Mouse (Mus musculus): ENCODE data around the gene Tada2a. TPM values are rescaled to one million over a fixed set of nuclear protein-coding genes. Genes with fewer than 3 reads are reported as not detected.

The Tada2a gene
- polyA plus RNA-seq, 1 experiment: 33.0 TPM

DNA sequence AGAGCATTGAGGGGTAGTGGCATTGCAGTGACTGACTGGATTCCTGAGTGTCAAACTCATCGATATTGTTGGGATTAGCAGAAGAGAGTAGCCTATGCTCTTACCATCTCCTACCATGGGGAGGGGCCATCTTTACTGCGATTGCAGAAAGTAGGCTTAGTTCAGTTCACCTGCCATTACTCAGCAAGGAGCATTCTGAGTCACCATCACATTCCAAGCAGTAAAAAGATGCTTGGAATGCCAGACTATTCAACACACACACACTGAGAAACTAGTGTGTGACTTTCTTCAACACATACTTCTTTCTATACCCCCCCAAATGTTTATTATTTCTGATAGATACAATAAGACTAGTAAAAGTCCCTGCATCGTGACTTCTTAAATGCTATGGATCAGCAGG lies 49.1 kb downstream of the Tada2a start:
- H3K4me3 ChIP-seq (ENCODE audit: insufficient read depth, low read length): no peak overlapping the region
- peaks cover 13% of the 10 kb centered on the region for H3K4me1 ChIP-seq (ENCODE audit: control insufficient read depth, insufficient read depth, low read length)
- H3K27ac ChIP-seq (ENCODE audit: insufficient read depth, low read length): peak overlapping the region; percentile 28; the same call in 1 of the 2 replicates
- TF ChIP-seq CTCF (IDR thresholded peaks at IDR 0.05; ENCODE audit: borderline replicate concordance, insufficient read depth, low read length): no peak
- TF ChIP-seq POLR2A (IDR thresholded peaks at IDR 0.05; ENCODE audit: low read depth, low read length): no peak

- H3K4me1 ChIP-seq (ENCODE audit: control insufficient read depth, insufficient read depth, low read length): peaks cover 13% of the 10 kb centered on the region
- no peak overlapping the region for H3K4me3 ChIP-seq (ENCODE audit: insufficient read depth, low read length)
- TF ChIP-seq CTCF (IDR thresholded peaks at IDR 0.05; ENCODE audit: borderline replicate concordance, insufficient read depth, low read length) (no peak), POLR2A (IDR thresholded peaks at IDR 0.05; ENCODE audit: low read depth, low read length) (no peak)
- H3K27ac ChIP-seq (ENCODE audit: insufficient read depth, low read length): peak overlapping the region; percentile 28; the same call in 1 of the 2 replicates
These were observed 49.5 kb downstream of the Tada2a start for GRCm38 (mm10) chr11:84079887-84080286.

DNA sequence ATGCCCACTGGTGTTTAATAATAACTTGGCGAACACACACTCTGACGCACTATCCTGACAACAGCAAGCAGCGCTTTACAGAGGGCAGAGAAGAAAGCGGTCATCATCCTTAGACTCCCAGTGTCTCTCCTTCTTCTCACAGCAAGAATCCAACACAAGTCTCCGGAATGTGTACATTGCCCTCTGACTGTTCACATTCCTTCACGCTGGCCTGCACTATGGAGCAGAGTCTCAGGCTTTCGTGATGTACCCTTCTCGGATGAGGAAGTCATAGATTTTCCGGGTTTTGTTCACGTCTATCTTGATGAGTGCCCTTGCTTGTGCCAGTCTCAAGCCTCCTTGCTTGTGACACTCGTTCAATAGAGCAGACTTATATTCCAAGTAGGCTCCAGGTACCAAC lies 50.0 kb downstream of the Tada2a start:
- TF ChIP-seq POLR2A (IDR thresholded peaks at IDR 0.05; ENCODE audit: low read depth, low read length) (no peak), CTCF (IDR thresholded peaks at IDR 0.05; ENCODE audit: borderline replicate concordance, insufficient read depth, low read length) (no peak)
- Histone ChIP-seq H3K4me1 (ENCODE audit: control insufficient read depth, insufficient read depth, low read length) (peaks cover 16% of the 10 kb centered on the region), H3K27ac (ENCODE audit: insufficient read depth, low read length) (no peak overlapping the region), H3K4me3 (ENCODE audit: insufficient read depth, low read length) (no peak overlapping the region)

GRCm38 (mm10) chr11:84078601-84079000 lies 50.8 kb downstream of the Tada2a start:
- TF ChIP-seq POLR2A (IDR thresholded peaks at IDR 0.05; ENCODE audit: low read depth, low read length) (no peak), CTCF (IDR thresholded peaks at IDR 0.05; ENCODE audit: borderline replicate concordance, insufficient read depth, low read length) (no peak)
- Histone ChIP-seq H3K27ac (ENCODE audit: insufficient read depth, low read length) (no peak overlapping the region), H3K4me1 (ENCODE audit: control insufficient read depth, insufficient read depth, low read length) (peaks cover 21% of the 10 kb centered on the region), H3K4me3 (ENCODE audit: insufficient read depth, low read length) (no peak overlapping the region)

- no peak overlapping the region for H3K4me3 ChIP-seq (ENCODE audit: insufficient read depth, low read length)
- TF ChIP-seq CTCF (IDR thresholded peaks at IDR 0.05; ENCODE audit: borderline replicate concordance, insufficient read depth, low read length): no peak
- no peak for TF ChIP-seq POLR2A (IDR thresholded peaks at IDR 0.05; ENCODE audit: low read depth, low read length)
These were observed 52.4 kb downstream of the Tada2a start for GRCm38 (mm10) chr11:84077008-84077407.

GRCm38 (mm10) chr11:84073816-84074764 lies 55.3 kb downstream of the Tada2a start:
- H3K4me3 ChIP-seq (ENCODE audit: insufficient read depth, low read length): no peak overlapping the region
- TF ChIP-seq CTCF (IDR thresholded peaks at IDR 0.05; ENCODE audit: borderline replicate concordance, insufficient read depth, low read length): no peak
- no peak for TF ChIP-seq POLR2A (IDR thresholded peaks at IDR 0.05; ENCODE audit: low read depth, low read length)
- peak overlapping the region; percentile 39; the same call in 1 of the 2 replicates for H3K27ac ChIP-seq (ENCODE audit: insufficient read depth, low read length)
- peaks cover 16% of the 10 kb centered on the region for H3K4me1 ChIP-seq (ENCODE audit: control insufficient read depth, insufficient read depth, low read length)

More at GRCm38 (mm10) chr11:84077008-84077407, 52.4 kb downstream of the Tada2a start:
- Histone ChIP-seq H3K4me1 (ENCODE audit: control insufficient read depth, insufficient read depth, low read length) (peaks cover 27% of the 10 kb centered on the region), H3K27ac (ENCODE audit: insufficient read depth, low read length) (no peak overlapping the region)

GRCm38 (mm10) chr11:84072904-84073651 lies 56.3 kb downstream of the Tada2a start:
- Histone ChIP-seq H3K4me1 (ENCODE audit: control insufficient read depth, insufficient read depth, low read length) (peaks cover 14% of the 10 kb centered on the region), H3K4me3 (ENCODE audit: insufficient read depth, low read length) (no peak overlapping the region), H3K27ac (ENCODE audit: insufficient read depth, low read length) (peak overlapping the region; percentile 39; the same call in 1 of the 2 replicates)
- TF ChIP-seq CTCF (IDR thresholded peaks at IDR 0.05; ENCODE audit: borderline replicate concordance, insufficient read depth, low read length) (no peak), POLR2A (IDR thresholded peaks at IDR 0.05; ENCODE audit: low read depth, low read length) (no peak)

- Histone ChIP-seq H3K27ac (ENCODE audit: insufficient read depth, low read length) (peak within 1 kb of the TSS; percentile 57), H3K4me3 (ENCODE audit: insufficient read depth, low read length) (peak within 1 kb of the TSS; percentile 87), H3K4me1 (ENCODE audit: control insufficient read depth, insufficient read depth, low read length) (peaks cover 11% of the 10 kb centered on the region)
- no peak for TF ChIP-seq CTCF (IDR thresholded peaks at IDR 0.05; ENCODE audit: borderline replicate concordance, insufficient read depth, low read length)
- peak; percentile 43; the same call in 1 of the 2 replicates for TF ChIP-seq POLR2A (IDR thresholded peaks at IDR 0.05; ENCODE audit: low read depth, low read length)
These were observed 60.4 kb downstream of the Tada2a start, which contains the start of gene Dusp14 for GRCm38 (mm10) chr11:84069034-84069370. Gene Dusp14 (minus strand): TSS chr11:84069261.

DNA sequence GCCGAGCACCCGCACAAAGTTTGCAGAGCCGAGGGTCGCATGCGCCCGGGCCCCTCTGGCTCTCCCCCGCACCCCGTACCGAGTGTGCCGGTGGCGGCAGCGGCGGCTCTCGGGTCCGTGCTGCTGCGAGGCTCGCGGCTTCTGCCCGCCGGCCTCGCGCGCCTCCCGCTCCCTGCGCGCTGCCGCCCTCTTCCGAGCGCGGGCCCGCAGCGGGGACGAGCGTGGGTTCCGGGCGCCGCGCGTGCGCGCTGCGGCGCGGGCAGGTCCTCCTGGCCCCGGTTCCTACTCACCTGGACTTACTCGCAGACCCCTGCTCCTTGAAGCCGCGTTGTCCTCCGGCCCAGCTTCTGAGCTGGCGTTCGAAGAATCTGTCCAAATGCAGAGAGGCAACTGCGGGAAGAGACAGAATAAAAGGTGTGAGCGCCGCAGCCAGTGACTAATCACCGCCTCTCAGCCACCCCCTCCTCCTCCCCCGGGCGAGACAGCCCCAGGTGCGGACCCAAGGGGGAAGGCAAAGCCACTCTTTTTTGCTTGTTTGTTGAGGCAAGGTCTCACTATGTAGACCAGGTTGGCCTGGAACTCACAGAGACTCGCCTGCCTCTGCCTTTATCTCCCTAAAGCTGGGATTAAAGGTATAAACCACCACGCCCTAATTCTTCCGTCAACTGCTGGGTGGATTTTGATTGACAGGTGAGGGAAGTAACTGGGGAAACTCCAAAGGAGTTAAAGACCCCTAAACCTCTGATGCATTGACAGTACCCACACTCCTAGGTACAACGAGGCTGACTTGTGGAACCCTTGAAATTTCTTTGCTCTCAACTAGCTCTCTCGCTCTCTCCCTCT lies 61.0 kb downstream of the Tada2a start:
- Histone ChIP-seq H3K27ac (ENCODE audit: insufficient read depth, low read length) (peak overlapping the region; percentile 57), H3K4me3 (ENCODE audit: insufficient read depth, low read length) (peak overlapping the region; percentile 87), H3K4me1 (ENCODE audit: control insufficient read depth, insufficient read depth, low read length) (peaks cover 11% of the 10 kb centered on the region)
- TF ChIP-seq CTCF (IDR thresholded peaks at IDR 0.05; ENCODE audit: borderline replicate concordance, insufficient read depth, low read length) (no peak), POLR2A (IDR thresholded peaks at IDR 0.05; ENCODE audit: low read depth, low read length) (peak; percentile 42)

All from embryonic fibroblast, embryonic 13.5 days (primary cell).